Mouse (Mus musculus): ENCODE measurements at regions not wholly inside any gene's neighbourhood (a gene's known extent, or its start where the extent isn't known, plus 50 kb on each side); places are given as distances from the start of the nearest gene placed in this dataset.

GRCm38 (mm10) chr13:53586771-53587170 lies 113.9 kb upstream of the Msx2 start:
- Histone ChIP-seq H3K9me3 (replicated peaks; ENCODE audit: control insufficient read depth, low read length) (no peaks in the 10 kb centered on the region), H3K27me3 (ENCODE audit: control insufficient read depth, insufficient read depth, low read depth, low read length) (no peaks in the 10 kb centered on the region), H3K9ac (ENCODE audit: low read depth, low read length) (no peak overlapping the region), H3K36me3 (ENCODE audit: control insufficient read depth, insufficient read depth) (no peaks in the 10 kb centered on the region), H3K4me3 (ENCODE audit: low read depth, low read length) (no peak overlapping the region), H3K4me1 (ENCODE audit: control insufficient read depth, low read depth, low read length) (no peaks in the 10 kb centered on the region), H3K4me2 (ENCODE audit: low read depth, low read length) (no peak overlapping the region), H3K27ac (ENCODE audit: low read length) (no peak overlapping the region)
- 46% methylated on average over 4 of the region's 4 CpGs for WGBS (ENCODE audit: insufficient replicate concordance)
- ATAC-seq (ENCODE audit: low read depth) = no peak

- Histone ChIP-seq H3K9ac (ENCODE audit: low read depth, low read length) (no peak overlapping the region), H3K27ac (ENCODE audit: low read length) (no peak overlapping the region), H3K27me3 (ENCODE audit: control insufficient read depth, insufficient read depth, low read depth, low read length) (no peaks in the 10 kb centered on the region), H3K9me3 (replicated peaks; ENCODE audit: control insufficient read depth, low read length) (no peaks in the 10 kb centered on the region), H3K4me1 (ENCODE audit: control insufficient read depth, low read depth, low read length) (no peaks in the 10 kb centered on the region), H3K36me3 (ENCODE audit: control insufficient read depth, insufficient read depth) (no peaks in the 10 kb centered on the region), H3K4me2 (ENCODE audit: low read depth, low read length) (no peak overlapping the region), H3K4me3 (ENCODE audit: low read depth, low read length) (no peak overlapping the region)
- no peak for ATAC-seq (ENCODE audit: low read depth)
- WGBS (ENCODE audit: insufficient replicate concordance) = 65% methylated on average over 9 of the region's 9 CpGs
Observed at GRCm38 (mm10) chr13:53584504-53585130, 111.7 kb upstream of the Msx2 start.

- Histone ChIP-seq H3K27me3 (ENCODE audit: control insufficient read depth, insufficient read depth, low read depth, low read length) (no peaks in the 10 kb centered on the region), H3K9ac (ENCODE audit: low read depth, low read length) (no peak overlapping the region), H3K4me2 (ENCODE audit: low read depth, low read length) (no peak overlapping the region), H3K27ac (ENCODE audit: low read length) (no peak overlapping the region), H3K4me1 (ENCODE audit: control insufficient read depth, low read depth, low read length) (no peaks in the 10 kb centered on the region), H3K9me3 (replicated peaks; ENCODE audit: control insufficient read depth, low read length) (no peaks in the 10 kb centered on the region), H3K4me3 (ENCODE audit: low read depth, low read length) (no peak overlapping the region), H3K36me3 (ENCODE audit: control insufficient read depth, insufficient read depth) (no peaks in the 10 kb centered on the region)
- no peak for ATAC-seq (ENCODE audit: low read depth)
- WGBS (ENCODE audit: insufficient replicate concordance) = 50% methylated on average over 18 of the region's 18 CpGs
Observed at GRCm38 (mm10) chr13:53553876-53554577, 81.2 kb upstream of the Msx2 start.

GRCm38 (mm10) chr13:53553192-53553875 lies 80.5 kb upstream of the Msx2 start:
- no peak overlapping the region for H3K4me3 ChIP-seq (ENCODE audit: low read depth, low read length)
- H3K36me3 ChIP-seq (ENCODE audit: control insufficient read depth, insufficient read depth) = no peaks in the 10 kb centered on the region
- ATAC-seq (ENCODE audit: low read depth) = no peak
- no peak overlapping the region for H3K27ac ChIP-seq (ENCODE audit: low read length)
- H3K27me3 ChIP-seq (ENCODE audit: control insufficient read depth, insufficient read depth, low read depth, low read length) = no peaks in the 10 kb centered on the region
- H3K9ac ChIP-seq (ENCODE audit: low read depth, low read length) = no peak overlapping the region
- no peaks in the 10 kb centered on the region for H3K9me3 ChIP-seq (replicated peaks; ENCODE audit: control insufficient read depth, low read length)
- no peaks in the 10 kb centered on the region for H3K4me1 ChIP-seq (ENCODE audit: control insufficient read depth, low read depth, low read length)
- 22% methylated on average over 13 of the region's 13 CpGs for WGBS (ENCODE audit: insufficient replicate concordance)
- no peak overlapping the region for H3K4me2 ChIP-seq (ENCODE audit: low read depth, low read length)

GRCm38 (mm10) chr13:53548396-53548795 lies 75.5 kb upstream of the Msx2 start:
- no peaks in the 10 kb centered on the region for H3K4me1 ChIP-seq (ENCODE audit: control insufficient read depth, low read depth, low read length)
- no peak overlapping the region for H3K27ac ChIP-seq (ENCODE audit: low read length)
- ATAC-seq (ENCODE audit: low read depth) = no peak
- no peak overlapping the region for H3K4me2 ChIP-seq (ENCODE audit: low read depth, low read length)
- no peaks in the 10 kb centered on the region for H3K27me3 ChIP-seq (ENCODE audit: control insufficient read depth, insufficient read depth, low read depth, low read length)
- H3K4me3 ChIP-seq (ENCODE audit: low read depth, low read length) = no peak overlapping the region
- H3K9ac ChIP-seq (ENCODE audit: low read depth, low read length) = no peak overlapping the region
- 56% methylated on average over 11 of the region's 11 CpGs for WGBS (ENCODE audit: insufficient replicate concordance)
- H3K36me3 ChIP-seq (ENCODE audit: control insufficient read depth, insufficient read depth) = no peaks in the 10 kb centered on the region
- no peaks in the 10 kb centered on the region for H3K9me3 ChIP-seq (replicated peaks; ENCODE audit: control insufficient read depth, low read length)

- no peaks in the 10 kb centered on the region for H3K9me3 ChIP-seq (replicated peaks; ENCODE audit: control insufficient read depth, low read length)
- no peak overlapping the region for H3K27ac ChIP-seq (ENCODE audit: low read length)
- 58% methylated on average over 5 of the region's 5 CpGs for WGBS (ENCODE audit: insufficient replicate concordance)
- H3K9ac ChIP-seq (ENCODE audit: low read depth, low read length) = no peak overlapping the region
- no peaks in the 10 kb centered on the region for H3K36me3 ChIP-seq (ENCODE audit: control insufficient read depth, insufficient read depth)
- ATAC-seq (ENCODE audit: low read depth) = no peak
- no peak overlapping the region for H3K4me3 ChIP-seq (ENCODE audit: low read depth, low read length)
- H3K4me2 ChIP-seq (ENCODE audit: low read depth, low read length) = no peak overlapping the region
- H3K27me3 ChIP-seq (ENCODE audit: control insufficient read depth, insufficient read depth, low read depth, low read length) = no peaks in the 10 kb centered on the region
- no peaks in the 10 kb centered on the region for H3K4me1 ChIP-seq (ENCODE audit: control insufficient read depth, low read depth, low read length)
Observed at GRCm38 (mm10) chr13:53543291-53543690, 70.4 kb upstream of the Msx2 start.

- H3K27ac ChIP-seq (ENCODE audit: low read length) = no peak overlapping the region
- WGBS (ENCODE audit: insufficient replicate concordance) = 61% methylated on average over 5 of the region's 5 CpGs
- H3K9ac ChIP-seq (ENCODE audit: low read depth, low read length) = no peak overlapping the region
- ATAC-seq (ENCODE audit: low read depth) = no peak
- H3K4me3 ChIP-seq (ENCODE audit: low read depth, low read length) = no peak overlapping the region
- no peaks in the 10 kb centered on the region for H3K9me3 ChIP-seq (replicated peaks; ENCODE audit: control insufficient read depth, low read length)
- no peaks in the 10 kb centered on the region for H3K4me1 ChIP-seq (ENCODE audit: control insufficient read depth, low read depth, low read length)
- no peaks in the 10 kb centered on the region for H3K36me3 ChIP-seq (ENCODE audit: control insufficient read depth, insufficient read depth)
- no peaks in the 10 kb centered on the region for H3K27me3 ChIP-seq (ENCODE audit: control insufficient read depth, insufficient read depth, low read depth, low read length)
- H3K4me2 ChIP-seq (ENCODE audit: low read depth, low read length) = no peak overlapping the region
Observed at GRCm38 (mm10) chr13:53539797-53540196, 66.9 kb upstream of the Msx2 start.

GRCm38 (mm10) chr13:53537937-53538336 lies 65.1 kb upstream of the Msx2 start:
- no peaks in the 10 kb centered on the region for H3K27me3 ChIP-seq (ENCODE audit: control insufficient read depth, insufficient read depth, low read depth, low read length)
- 67% methylated on average over 6 of the region's 6 CpGs for WGBS (ENCODE audit: insufficient replicate concordance)
- no peaks in the 10 kb centered on the region for H3K36me3 ChIP-seq (ENCODE audit: control insufficient read depth, insufficient read depth)
- no peak overlapping the region for H3K9ac ChIP-seq (ENCODE audit: low read depth, low read length)
- H3K4me3 ChIP-seq (ENCODE audit: low read depth, low read length) = no peak overlapping the region
- no peaks in the 10 kb centered on the region for H3K9me3 ChIP-seq (replicated peaks; ENCODE audit: control insufficient read depth, low read length)
- no peak overlapping the region for H3K4me2 ChIP-seq (ENCODE audit: low read depth, low read length)
- H3K27ac ChIP-seq (ENCODE audit: low read length) = no peak overlapping the region
- ATAC-seq (ENCODE audit: low read depth) = no peak
- no peaks in the 10 kb centered on the region for H3K4me1 ChIP-seq (ENCODE audit: control insufficient read depth, low read depth, low read length)

- ATAC-seq (ENCODE audit: low read depth) = no peak
- Histone ChIP-seq H3K9me3 (replicated peaks; ENCODE audit: control insufficient read depth, low read length) (no peaks in the 10 kb centered on the region), H3K9ac (ENCODE audit: low read depth, low read length) (no peak overlapping the region), H3K36me3 (ENCODE audit: control insufficient read depth, insufficient read depth) (no peaks in the 10 kb centered on the region), H3K4me2 (ENCODE audit: low read depth, low read length) (no peak overlapping the region), H3K27me3 (ENCODE audit: control insufficient read depth, insufficient read depth, low read depth, low read length) (no peaks in the 10 kb centered on the region), H3K27ac (ENCODE audit: low read length) (no peak overlapping the region), H3K4me1 (ENCODE audit: control insufficient read depth, low read depth, low read length) (no peaks in the 10 kb centered on the region), H3K4me3 (ENCODE audit: low read depth, low read length) (no peak overlapping the region)
- 71% methylated on average over 10 of the region's 10 CpGs for WGBS (ENCODE audit: insufficient replicate concordance)
Observed at GRCm38 (mm10) chr13:53535781-53536425, 63.0 kb upstream of the Msx2 start.

Measured in liver, embryonic 16.5 days (tissue).